Mouse (Mus musculus): ENCODE measurements around the gene Krt79.

Krt79 gene

GRCm38 (mm10) chr15:101929666-101930065 lies 10.5 kb downstream of the Krt79 start:
- DNase-seq (ENCODE audit: low spot score) = no peak

- no peak for DNase-seq (ENCODE audit: low spot score)
Measured at GRCm38 (mm10) chr15:101929087-101929486, 11.0 kb downstream of the Krt79 start.

GRCm38 (mm10) chr15:101927340-101928080 lies 12.6 kb downstream of the Krt79 start:
- DNase-seq (ENCODE audit: low spot score) = peak; percentile 59

- DNase-seq (ENCODE audit: low spot score) = no peak
Measured at GRCm38 (mm10) chr15:101925041-101925440, 15.1 kb downstream of the Krt79 start.

- DNase-seq (ENCODE audit: low spot score) = no peak
Measured at GRCm38 (mm10) chr15:101924635-101925034, 15.5 kb downstream of the Krt79 start, which contains the start of gene Krt4. Gene Krt4 (minus strand): TSS chr15:101924735.

GRCm38 (mm10) chr15:101922296-101922695 lies 17.8 kb downstream of the Krt79 start:
- DNase-seq (ENCODE audit: low spot score) = no peak

GRCm38 (mm10) chr15:101916072-101916471 lies 24.1 kb downstream of the Krt79 start:
- no peak for DNase-seq (ENCODE audit: low spot score)

- no peak for DNase-seq (ENCODE audit: low spot score)
Measured at GRCm38 (mm10) chr15:101904849-101905248, 35.3 kb downstream of the Krt79 start.

GRCm38 (mm10) chr15:101902171-101903149 lies 37.7 kb downstream of the Krt79 start:
- no peak for DNase-seq (ENCODE audit: low spot score)

- no peak for DNase-seq (ENCODE audit: low spot score)
Measured at GRCm38 (mm10) chr15:101895216-101895615, 44.9 kb downstream of the Krt79 start.

GRCm38 (mm10) chr15:101892820-101893219 lies 47.3 kb downstream of the Krt79 start, which contains the start of gene Krt76:
Gene Krt76 (minus strand): TSS chr15:101892920.
- no peak for DNase-seq (ENCODE audit: low spot score)

- no peak for DNase-seq (ENCODE audit: low spot score)
Measured at GRCm38 (mm10) chr15:101879776-101880175, 60.3 kb downstream of the Krt79 start.
